Mouse (Mus musculus) splenic B cell, adult 2 months (primary cell): ENCODE results near the gene Foxr2.
A peak's percentile ranks its signal among the peaks of the same experiment; 100 is the strongest.

Experiments
- DNase-seq: peaks from one replicate; pipeline ENCODE4 v3.0.0-alpha.2; 2011; ENCODE audit warnings: low read depth, low spot score
- H3K27me3 ChIP-seq: 2 replicates; pipeline ENCODE4 v1.6.1; 2012; ENCODE audit warnings: mild to moderate bottlenecking, low read length, moderate library complexity, mixed read lengths; ENCODE audit not compliant: control insufficient read depth, poor library complexity, insufficient read depth, severe bottlenecking
- H3K36me3 ChIP-seq: 2 replicates; pipeline ENCODE4 v1.6.1; 2012; ENCODE audit warnings: mild to moderate bottlenecking, low read length, moderate library complexity, mixed read lengths; ENCODE audit not compliant: control insufficient read depth, poor library complexity, insufficient read depth, severe bottlenecking

The Foxr2 gene

GRCm38 (mm10) chrX:153118486-153118885 is at the start of gene Foxr2:
Foxr2 (plus strand) TSS chrX:153118786.
- DNase-seq: no peak
- Histone ChIP-seq H3K36me3 (no peaks in the 10 kb centered on the region), H3K27me3 (no peaks in the 10 kb centered on the region)

DNA sequence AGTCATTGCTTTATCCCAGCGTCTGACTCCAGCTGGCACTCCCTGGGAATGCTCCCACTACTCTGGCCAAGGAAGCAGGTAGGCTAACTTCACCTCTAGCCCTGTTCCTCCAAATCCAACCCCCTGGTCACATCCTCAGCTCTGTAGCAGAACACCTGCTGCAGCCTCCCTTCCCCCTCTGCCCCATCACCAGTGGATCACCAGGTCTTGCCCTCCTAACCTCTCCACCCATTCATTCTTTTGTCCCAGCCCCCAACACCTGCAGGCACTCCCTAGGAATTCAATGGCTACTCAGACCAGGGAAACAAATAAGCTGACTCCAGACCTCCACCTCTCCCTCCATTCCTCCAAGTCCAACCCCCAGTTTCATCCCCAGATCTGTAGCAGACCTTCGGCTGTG is 427 bp downstream of the Foxr2 start:
- H3K27me3 ChIP-seq: no peaks in the 10 kb centered on the region
- no peak for DNase-seq
- no peaks in the 10 kb centered on the region for H3K36me3 ChIP-seq

DNA sequence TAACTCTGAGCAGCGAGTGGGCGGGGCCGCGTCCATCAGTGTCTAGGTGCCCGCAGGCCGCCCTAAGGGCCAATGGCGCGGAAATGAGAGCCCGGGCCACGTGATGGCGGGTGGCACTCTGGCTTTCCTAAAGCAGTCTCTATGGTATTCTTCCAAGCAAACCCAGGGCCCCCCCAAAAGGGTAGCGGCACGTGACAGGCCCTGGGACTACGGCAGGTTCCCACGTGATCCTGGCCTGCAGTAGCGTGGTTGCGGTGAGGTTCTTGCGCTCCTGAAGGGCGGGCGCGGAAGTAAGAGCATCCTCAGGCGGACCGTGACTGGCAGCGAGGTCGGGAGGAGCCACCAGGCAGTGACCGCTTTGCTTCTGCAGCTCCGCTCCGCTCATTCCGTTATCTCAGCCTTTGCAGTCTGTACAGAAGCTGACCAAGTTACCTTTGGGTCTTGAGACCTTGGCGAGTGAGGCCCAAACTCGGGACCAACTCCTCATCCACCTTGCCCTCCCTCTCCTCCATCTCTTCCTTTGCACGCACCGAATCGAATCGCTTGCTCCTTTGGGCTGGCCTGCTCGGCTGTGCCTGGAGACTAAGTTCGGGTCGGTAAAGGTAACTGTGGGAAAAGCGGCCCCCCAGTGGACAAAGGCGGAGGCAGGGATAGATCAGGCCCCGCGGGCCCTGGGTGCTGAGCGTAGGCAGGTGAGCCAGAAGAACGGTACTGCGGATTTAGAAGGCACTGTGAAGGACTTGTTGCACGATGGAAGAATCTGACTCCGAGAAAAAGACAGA is 21.3 kb downstream of the Foxr2 start, which contains the start of gene Rragb:
Rragb (plus strand) TSS at position 248 of the 782 bp plus-strand sequence.
- Histone ChIP-seq H3K36me3 (no peaks in the 10 kb centered on the region), H3K27me3 (no peaks in the 10 kb centered on the region)
- DNase-seq: peak; percentile 82

- no peak for DNase-seq
- Histone ChIP-seq H3K36me3 (no peaks in the 10 kb centered on the region), H3K27me3 (no peaks in the 10 kb centered on the region)
Observed at GRCm38 (mm10) chrX:153142656-153143055, 24.1 kb downstream of the Foxr2 start.

GRCm38 (mm10) chrX:153151766-153152165 is 33.2 kb downstream of the Foxr2 start:
- Histone ChIP-seq H3K36me3 (no peaks in the 10 kb centered on the region), H3K27me3 (no peaks in the 10 kb centered on the region)
- no peak for DNase-seq

- Histone ChIP-seq H3K27me3 (no peaks in the 10 kb centered on the region), H3K36me3 (no peaks in the 10 kb centered on the region)
- peak; percentile 56 for DNase-seq
Observed at GRCm38 (mm10) chrX:153155322-153155721, 36.7 kb downstream of the Foxr2 start.

DNA sequence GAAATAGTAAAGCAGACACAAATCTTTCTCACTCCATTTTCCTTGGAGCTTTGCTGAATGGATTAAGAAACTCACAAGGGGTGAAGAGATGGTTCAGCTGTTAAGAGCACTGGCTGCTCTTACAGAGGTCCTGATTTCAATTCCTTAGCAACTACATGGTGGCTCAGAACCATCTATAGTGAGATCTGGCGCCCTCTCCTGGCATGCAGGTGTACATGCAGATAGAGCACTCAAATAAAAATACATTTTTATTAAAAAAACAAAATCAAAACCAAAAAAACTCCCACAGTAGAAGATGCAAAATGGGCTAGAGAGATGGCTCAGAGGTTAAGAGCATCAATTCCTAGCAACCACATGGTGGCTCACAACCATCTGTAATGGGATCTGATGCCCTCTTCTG is 56.2 kb downstream of the Foxr2 start:
- Histone ChIP-seq H3K36me3 (no peaks in the 10 kb centered on the region), H3K27me3 (no peaks in the 10 kb centered on the region)
- DNase-seq: peak; percentile 43

- no peaks in the 10 kb centered on the region for H3K36me3 ChIP-seq
- DNase-seq: no peak
Observed at GRCm38 (mm10) chrX:153182221-153182620, 63.6 kb downstream of the Foxr2 start.

More at GRCm38 (mm10) chrX:153182221-153182620, 63.6 kb downstream of the Foxr2 start:
- no peaks in the 10 kb centered on the region for H3K27me3 ChIP-seq
